Mouse (Mus musculus) forebrain, embryonic 14.5 days (tissue): ENCODE measurements around the gene Il11ra1. TPM values are rescaled to one million over a fixed set of nuclear protein-coding genes. Genes with fewer than 3 reads are reported as not detected.
"Not testable (repeated sequence)": the region's sequence is repeated elsewhere in the genome, so short reads cannot be mapped to it uniquely, and the experiment has no call there.

Experiments used
- ATAC-seq: fragments of 200-750 bp; cut with Nextera tagmentation; 2 replicates; pipeline ENCODE4 v1.8.0; 2017; ENCODE audit warnings: mild to moderate bottlenecking, moderate library complexity
- DNase-seq: peaks from one replicate; pipeline ENCODE4 v3.0.0-alpha.2; 2015; ENCODE audit warnings: low spot score
- H3K27ac ChIP-seq: fragments of 300-500 bp; sonication (generic); 2 replicates; pipeline ENCODE4 v1.5.1; 2014; ENCODE audit warnings: low read depth, mild to moderate bottlenecking, control low read depth, low read length, moderate library complexity
- H3K27me3 ChIP-seq: fragments of 300-500 bp; sonication (generic); replicated peaks from 2 replicates; pipeline ENCODE4 v1.6.1; 2014; ENCODE audit warnings: low read length, control low read depth, mixed read lengths; ENCODE audit not compliant: control insufficient read depth, insufficient read depth
- H3K36me3 ChIP-seq: fragments of 300-500 bp; sonication (generic); 2 replicates; pipeline ENCODE4 v1.6.1; 2014; ENCODE audit warnings: low read length, control low read depth; ENCODE audit not compliant: control insufficient read depth, insufficient read depth
- H3K4me1 ChIP-seq: fragments of 300-500 bp; sonication (generic); 2 replicates; pipeline ENCODE4 v1.6.1; 2014; ENCODE audit warnings: antibody characterized with exemption, low read length, control low read depth; ENCODE audit not compliant: control insufficient read depth, insufficient read depth
- H3K4me2 ChIP-seq: fragments of 300-500 bp; sonication (generic); 2 replicates; pipeline ENCODE4 v1.6.1; 2014; ENCODE audit warnings: mild to moderate bottlenecking, control low read depth, low read length
- H3K4me3 ChIP-seq: fragments of 300-500 bp; sonication (generic); 2 replicates; pipeline ENCODE4 v1.5.1; 2014; ENCODE audit warnings: low read depth, low read length, control low read depth
- H3K9ac ChIP-seq: fragments of 300-500 bp; sonication (generic); 2 replicates; pipeline ENCODE4 v1.6.1; 2014; ENCODE audit warnings: mild to moderate bottlenecking, low read length, control low read depth, moderate library complexity
- H3K9me3 ChIP-seq: fragments of 300-500 bp; sonication (generic); replicated peaks from 2 replicates; pipeline ENCODE4 v1.6.1; 2016; ENCODE audit warnings: low read length, control low read depth, mixed read lengths; ENCODE audit not compliant: control insufficient read depth
- WGBS: fragments of 180-500 bp; shearing (Covaris S2); extraction: QIAGEN DNeasy Blood & Tissue Kit; methylation state at CpG from one replicate; pipeline ENCODE4 v1.1.7; 2014; 5-methylcytosine and 5-hydroxymethylcytosine counted together
- polyA plus RNA-seq: library from polyadenylated mRNA; unstranded; fragments of >200 nt; fragmentation: Nextera tagmentation; extraction: Ambion mirVana; gene quantifications from 2 replicates; pipeline ENCODE4 v1.2.1, GENCODE M21; 2014

Gene Il11ra1
- polyA plus RNA-seq, 1 experiment from 2014 or later, result 24.3 TPM

DNA sequence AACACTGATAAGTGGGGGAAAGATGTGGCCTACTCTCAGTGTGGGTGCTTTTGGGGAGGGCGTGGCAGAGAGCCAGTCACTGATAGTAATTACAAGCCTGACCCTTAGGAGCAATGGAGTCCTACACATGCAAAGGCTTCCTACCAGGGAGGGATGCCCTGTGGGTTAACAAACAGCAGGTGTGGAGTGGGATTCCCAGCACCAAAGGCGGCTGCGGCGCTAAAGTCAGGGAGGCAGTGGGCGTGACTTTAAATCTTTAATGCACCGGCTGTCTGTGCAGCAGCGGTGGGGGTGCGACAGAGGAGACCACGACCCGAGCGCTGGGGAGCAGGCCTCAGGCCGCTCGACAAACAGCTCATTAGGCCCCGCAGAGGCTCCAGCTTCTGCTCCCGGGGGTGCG is 73.2 kb downstream of the Il11ra1 start:
- not testable (repeated sequence) for H3K4me1 ChIP-seq, ATAC-seq, H3K9ac ChIP-seq, H3K36me3 ChIP-seq, DNase-seq, H3K27me3 ChIP-seq, H3K9me3 ChIP-seq, H3K27ac ChIP-seq
- Histone ChIP-seq H3K4me3 (peak overlapping the region; percentile 17), H3K4me2 (peak overlapping the region; percentile 40)
- 7% methylated on average over 7 of the region's 16 CpGs for WGBS

DNA sequence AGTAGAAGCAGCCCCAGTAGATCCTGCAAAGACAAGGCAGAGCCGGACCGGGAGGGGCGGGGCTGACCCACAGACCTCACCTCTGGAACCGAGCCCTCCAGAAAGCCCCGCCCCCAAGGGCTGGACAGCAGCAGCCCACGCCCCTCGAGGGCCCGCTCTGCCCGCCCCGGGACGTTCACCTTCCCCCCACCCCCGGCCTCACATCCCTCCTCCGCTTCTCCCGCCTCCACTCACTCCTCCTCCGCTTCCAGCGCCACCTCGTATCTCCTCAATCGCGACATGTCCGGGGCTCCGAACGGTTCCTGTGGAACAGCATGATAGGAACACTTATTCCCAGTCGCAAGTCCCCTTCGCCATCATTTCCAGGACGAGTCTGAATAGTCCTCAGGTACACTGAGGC is 73.7 kb downstream of the Il11ra1 start:
- H3K27me3 ChIP-seq, H3K4me1 ChIP-seq, H3K9me3 ChIP-seq, H3K36me3 ChIP-seq, ATAC-seq, H3K27ac ChIP-seq: not testable (repeated sequence)
- H3K9ac ChIP-seq, result peak overlapping the region; percentile 46; the same call in 1 of the 2 replicates
- peak overlapping the region; percentile 38 for H3K4me3 ChIP-seq
- DNase-seq, result peak; percentile 44
- under 1% methylated on average over 16 of the region's 25 CpGs for WGBS
- H3K4me2 ChIP-seq, result peak overlapping the region; percentile 43

DNA sequence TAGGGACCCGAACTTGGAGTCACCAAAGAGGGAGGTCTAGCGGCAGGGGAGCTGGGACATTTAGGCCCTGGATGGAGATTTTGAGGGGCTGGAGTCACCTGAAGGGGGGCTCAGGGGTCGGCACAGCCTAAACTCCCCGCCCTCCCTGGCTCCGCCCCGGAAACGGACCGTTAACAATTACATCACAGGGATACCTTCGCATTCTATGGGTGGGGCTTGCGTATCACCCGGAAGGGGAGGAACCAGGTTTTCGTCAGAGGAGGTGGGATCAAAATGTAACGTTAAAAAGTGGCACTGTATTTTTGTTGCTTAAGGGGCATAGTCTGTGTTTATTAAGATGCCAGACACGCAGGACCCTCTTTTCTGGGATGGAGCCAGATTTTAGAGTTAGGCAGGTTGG is 74.2 kb downstream of the Il11ra1 start, which contains the start of gene Ccl27a:
Gene Ccl27a, minus strand, starts transcription at position 246 of the 400 bp plus-strand sequence.
- WGBS, result 0% methylated on average over 12 of the region's 14 CpGs
- Histone ChIP-seq H3K9ac (peak within 1 kb of the TSS; percentile 46; the same call in 1 of the 2 replicates), H3K4me3 (peak within 1 kb of the TSS; percentile 38), H3K4me2 (peak within 1 kb of the TSS; percentile 49), H3K27ac (peak within 1 kb of the TSS; percentile 14; the same call in 1 of the 2 replicates)
- not testable (repeated sequence) for H3K9me3 ChIP-seq, ATAC-seq, H3K36me3 ChIP-seq, H3K27me3 ChIP-seq, H3K4me1 ChIP-seq
- DNase-seq, result peak; percentile 94

DNA sequence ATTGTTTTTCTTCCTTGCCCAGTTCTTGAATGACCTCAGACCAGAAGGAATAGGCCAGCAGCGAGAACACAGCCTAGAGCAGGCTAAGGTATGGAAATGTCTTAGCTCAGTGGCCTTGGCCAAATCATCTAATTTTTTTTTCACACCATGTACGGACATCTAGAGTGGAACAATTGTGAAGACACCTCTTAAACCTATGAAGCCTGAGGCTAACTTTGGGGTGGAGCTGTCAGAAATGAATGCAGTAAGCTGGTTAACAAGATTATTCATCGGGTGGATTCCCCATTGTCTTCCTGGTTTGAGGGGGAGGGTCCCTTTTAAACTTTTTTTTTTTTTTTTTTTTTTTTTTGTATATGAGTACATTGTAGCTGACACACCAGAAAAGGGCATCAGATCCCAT is 74.7 kb downstream of the Il11ra1 start:
- 58% methylated on average over 3 of the region's 3 CpGs for WGBS
- not testable (repeated sequence) for H3K36me3 ChIP-seq, ATAC-seq, H3K4me1 ChIP-seq, H3K27me3 ChIP-seq, H3K9ac ChIP-seq, DNase-seq, H3K9me3 ChIP-seq
- Histone ChIP-seq H3K4me3 (peak overlapping the region; percentile 38), H3K27ac (peak overlapping the region; percentile 14; the same call in 1 of the 2 replicates), H3K4me2 (peak overlapping the region; percentile 49)

DNA sequence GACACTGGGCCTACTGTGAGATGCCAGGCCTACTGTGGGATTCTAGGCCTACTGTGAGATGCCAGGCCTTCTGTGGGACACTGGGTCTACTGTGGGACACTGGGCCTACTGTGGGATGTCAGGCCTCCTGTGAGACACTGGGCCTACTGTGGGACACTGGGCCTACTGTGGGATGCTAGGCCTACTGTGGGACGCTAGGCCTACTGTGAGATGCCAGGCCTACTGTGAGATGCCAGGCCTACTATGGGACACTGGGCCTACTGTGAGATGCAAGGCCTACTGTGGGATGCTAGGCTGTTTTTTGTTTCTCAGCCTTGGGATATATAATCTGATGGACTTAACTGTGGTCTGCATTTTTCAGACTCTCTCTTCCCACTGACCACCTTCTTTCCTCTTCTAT is 76.1 kb downstream of the Il11ra1 start:
- 94% methylated on average over 1 of the region's 1 CpGs for WGBS
- not testable (repeated sequence) for H3K4me2 ChIP-seq, H3K4me1 ChIP-seq, H3K4me3 ChIP-seq, ATAC-seq, H3K36me3 ChIP-seq, H3K27me3 ChIP-seq, H3K9ac ChIP-seq, DNase-seq, H3K9me3 ChIP-seq, H3K27ac ChIP-seq

DNA sequence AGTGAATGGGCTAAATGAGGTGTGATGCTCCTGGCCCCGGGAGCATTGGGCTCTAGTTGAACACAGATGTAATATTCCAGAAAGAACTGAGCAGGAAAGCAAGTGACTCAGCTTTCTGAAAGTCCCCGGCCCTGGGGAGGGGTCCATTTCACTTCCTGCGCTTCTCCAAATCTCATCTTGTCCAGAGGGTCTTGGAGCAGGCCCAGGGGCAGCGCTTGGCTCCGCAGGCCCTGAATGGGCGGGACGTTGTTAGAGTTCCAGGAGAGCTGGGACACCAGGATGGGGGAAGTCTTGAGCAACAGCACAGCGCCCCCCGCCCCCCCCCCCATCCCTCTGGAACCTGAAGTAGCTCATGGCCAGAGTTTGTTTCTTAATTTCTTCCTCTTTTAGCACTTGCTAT is 81.5 kb downstream of the Il11ra1 start:
- 6% methylated on average over 6 of the region's 9 CpGs for WGBS
- H3K27me3 ChIP-seq, DNase-seq, ATAC-seq, H3K4me3 ChIP-seq, H3K36me3 ChIP-seq, H3K9ac ChIP-seq, H3K4me1 ChIP-seq, H3K4me2 ChIP-seq, H3K9me3 ChIP-seq, H3K27ac ChIP-seq: not testable (repeated sequence)

DNA sequence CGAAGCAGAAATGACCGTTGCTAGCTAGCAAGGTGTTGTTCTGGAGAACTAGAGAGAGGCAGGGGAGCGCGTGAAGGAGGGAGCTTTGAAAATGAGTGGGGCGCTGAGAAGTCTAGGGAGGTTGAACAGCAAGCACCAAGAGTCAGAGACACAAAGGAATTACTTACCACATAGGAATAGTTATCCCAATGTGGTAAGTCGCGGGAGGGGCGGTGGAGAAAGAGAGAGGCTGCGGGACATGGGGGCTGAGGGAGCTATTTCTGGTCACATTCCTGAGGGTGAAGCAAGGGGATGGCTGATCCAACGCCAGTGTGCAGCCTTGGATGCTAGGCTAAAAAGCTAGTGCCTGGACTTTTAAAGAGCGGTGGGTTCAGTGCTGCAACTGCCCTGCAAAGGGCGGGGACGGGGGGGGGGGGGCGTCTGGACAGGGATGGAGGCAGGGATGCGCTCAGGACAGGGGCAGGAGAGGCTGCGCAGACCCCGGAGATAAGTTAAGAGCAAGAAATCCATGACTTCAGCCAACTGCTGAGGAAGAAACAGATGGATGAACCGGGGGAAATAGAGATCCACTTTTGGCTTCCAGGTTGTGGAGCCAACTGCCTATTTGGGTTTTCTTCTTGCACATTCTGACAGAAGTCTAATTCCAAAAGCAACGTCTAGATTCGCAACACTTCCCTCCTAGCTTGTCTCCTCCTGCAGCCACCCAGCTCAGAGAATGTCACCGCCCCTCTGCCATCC is 82.1 kb downstream of the Il11ra1 start:
- not testable (repeated sequence) for H3K9me3 ChIP-seq, H3K27ac ChIP-seq, H3K4me3 ChIP-seq, H3K27me3 ChIP-seq, DNase-seq, ATAC-seq, H3K36me3 ChIP-seq, H3K9ac ChIP-seq, H3K4me1 ChIP-seq, H3K4me2 ChIP-seq
- 19% methylated on average over 12 of the region's 21 CpGs for WGBS

DNA sequence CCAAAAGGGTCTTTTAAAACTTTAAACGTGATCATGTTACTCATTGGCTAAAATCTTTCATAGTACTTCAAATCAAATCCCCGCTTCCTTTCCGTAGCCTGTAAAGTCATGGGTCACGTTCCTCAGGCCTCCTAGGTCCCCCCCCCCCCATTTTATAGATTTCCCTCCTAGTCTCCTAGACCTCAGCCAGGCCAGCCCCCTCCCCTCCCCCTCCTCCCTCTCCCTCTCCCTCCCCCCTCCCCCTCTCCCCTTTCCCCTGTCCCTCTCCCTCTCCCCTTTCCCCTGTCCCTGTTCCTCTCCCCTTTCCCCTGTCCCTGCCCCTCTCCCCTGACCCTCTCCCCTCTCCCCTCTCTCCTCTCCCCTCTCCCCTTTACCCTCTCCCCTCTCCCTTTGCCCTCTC is 82.9 kb downstream of the Il11ra1 start:
- H3K27me3 ChIP-seq, H3K4me2 ChIP-seq, ATAC-seq, H3K9ac ChIP-seq, H3K9me3 ChIP-seq, H3K4me3 ChIP-seq, H3K4me1 ChIP-seq, H3K36me3 ChIP-seq, DNase-seq, H3K27ac ChIP-seq: not testable (repeated sequence)
- 35% methylated on average over 4 of the region's 4 CpGs for WGBS

DNA sequence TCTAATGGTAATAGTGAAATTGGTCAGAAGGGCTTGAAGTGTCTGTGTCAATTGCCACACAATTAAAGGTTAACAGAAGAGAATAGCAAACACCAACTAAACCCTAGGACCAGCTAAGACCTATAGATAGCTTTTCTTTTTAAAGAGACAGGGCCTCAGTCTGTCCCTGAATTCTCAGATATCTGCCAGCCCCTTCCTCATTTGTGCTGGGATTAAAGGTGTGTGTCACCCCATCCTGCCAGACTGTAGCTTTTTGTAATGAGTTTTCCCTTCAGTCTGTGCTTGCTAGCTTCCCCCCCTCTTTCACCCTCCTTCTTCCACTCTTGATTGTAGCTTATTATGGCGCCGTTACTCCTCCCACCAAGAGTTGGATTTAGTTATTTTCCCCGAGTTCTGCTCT is 83.4 kb downstream of the Il11ra1 start:
- not testable (repeated sequence) for DNase-seq, ATAC-seq
- 16% methylated on average over 3 of the region's 3 CpGs for WGBS

More for the DNA sequence above, 83.4 kb downstream of the Il11ra1 start:
- not testable (repeated sequence) for H3K36me3 ChIP-seq, H3K27me3 ChIP-seq, H3K9ac ChIP-seq, H3K4me2 ChIP-seq, H3K27ac ChIP-seq, H3K4me1 ChIP-seq, H3K9me3 ChIP-seq, H3K4me3 ChIP-seq
